Mouse (Mus musculus): ENCODE measurements around the gene Utp15. TPM values are rescaled to one million over a fixed set of nuclear protein-coding genes. Genes with fewer than 3 reads are reported as not detected.

Utp15 gene
- total and polyA plus RNA-seq, 3 experiments = 4.2 to 6.7 (median 5.7) TPM

GRCm38 (mm10) chr13:98244571-98245350 is 18.1 kb downstream of the Utp15 start:
- no peaks in the 10 kb centered on the region for H3K27me3 ChIP-seq (ENCODE audit: control insufficient read depth, insufficient read depth, low read length)
- no peaks in the 10 kb centered on the region for H3K79me2 ChIP-seq (replicated peaks; ENCODE audit: control insufficient read depth, insufficient read depth, low read length)
- no peak overlapping the region for H3K4me3 ChIP-seq
- H3K27ac ChIP-seq = no peak overlapping the region
- WGBS = 55% methylated on average over 5 of the region's 5 CpGs
- intact Hi-C loops (cut with DNase I) = no loop called here
- TF ChIP-seq CTCF (IDR thresholded peaks at IDR 0.05) (no peak), POLR2A (IDR thresholded peaks at IDR 0.05; ENCODE audit: insufficient read depth, low read depth, low read length) (no peak), EP300 (IDR thresholded peaks at IDR 0.05; ENCODE audit: insufficient read depth, low read depth, low read length) (no peak)
- DNase-seq = no peak
- H3K36me3 ChIP-seq (ENCODE audit: control insufficient read depth, insufficient read depth, low read length) = peaks cover 2% of the 10 kb centered on the region; the same call in 1 of the 2 replicates
- no peaks in the 10 kb centered on the region for H3K4me1 ChIP-seq (ENCODE audit: control insufficient read depth, insufficient read depth, low read length)
- no peak overlapping the region for H3K9ac ChIP-seq (ENCODE audit: low read depth, low read length)

- TF ChIP-seq EP300 (IDR thresholded peaks at IDR 0.05; ENCODE audit: insufficient read depth, low read depth, low read length) (no peak), POLR2A (IDR thresholded peaks at IDR 0.05; ENCODE audit: insufficient read depth, low read depth, low read length) (no peak), CTCF (IDR thresholded peaks at IDR 0.05) (no peak)
- 67% methylated on average over 9 of the region's 9 CpGs for WGBS
- Histone ChIP-seq H3K27me3 (ENCODE audit: control insufficient read depth, insufficient read depth, low read length) (no peaks in the 10 kb centered on the region), H3K9ac (ENCODE audit: low read depth, low read length) (no peak overlapping the region), H3K4me1 (ENCODE audit: control insufficient read depth, insufficient read depth, low read length) (no peaks in the 10 kb centered on the region), H3K4me3 (no peak overlapping the region), H3K27ac (no peak overlapping the region), H3K79me2 (replicated peaks; ENCODE audit: control insufficient read depth, insufficient read depth, low read length) (no peaks in the 10 kb centered on the region), H3K36me3 (ENCODE audit: control insufficient read depth, insufficient read depth, low read length) (no peaks in the 10 kb centered on the region)
- no peak for DNase-seq
- intact Hi-C loops (cut with DNase I) = loop anchor here (2.0 kb wide), 2 partner anchors 57 to 211 kb away; no protein-coding TSS in a partner anchor
Measured at GRCm38 (mm10) chr13:98241531-98242282, 21.1 kb downstream of the Utp15 start.

GRCm38 (mm10) chr13:98239978-98240641 is 22.7 kb downstream of the Utp15 start:
- Histone ChIP-seq H3K36me3 (ENCODE audit: control insufficient read depth, insufficient read depth, low read length) (no peaks in the 10 kb centered on the region), H3K27ac (no peak overlapping the region), H3K79me2 (replicated peaks; ENCODE audit: control insufficient read depth, insufficient read depth, low read length) (no peaks in the 10 kb centered on the region), H3K4me1 (ENCODE audit: control insufficient read depth, insufficient read depth, low read length) (no peaks in the 10 kb centered on the region), H3K4me3 (no peak overlapping the region), H3K9ac (ENCODE audit: low read depth, low read length) (no peak overlapping the region), H3K27me3 (ENCODE audit: control insufficient read depth, insufficient read depth, low read length) (no peaks in the 10 kb centered on the region)
- DNase-seq = peak; percentile 40 to 72
- intact Hi-C loops (cut with DNase I) = loop anchor here (2.0 kb wide), 2 partner anchors 59 to 209 kb away; no protein-coding TSS in a partner anchor
- 18% methylated on average over 12 of the region's 12 CpGs for WGBS
- TF ChIP-seq EP300 (IDR thresholded peaks at IDR 0.05; ENCODE audit: insufficient read depth, low read depth, low read length) (peak; percentile 51; the same call in 1 of the 2 replicates), POLR2A (IDR thresholded peaks at IDR 0.05; ENCODE audit: insufficient read depth, low read depth, low read length) (no peak), CTCF (IDR thresholded peaks at IDR 0.05) (peak; percentile 96)

GRCm38 (mm10) chr13:98235451-98235850 is 27.4 kb downstream of the Utp15 start:
- Histone ChIP-seq H3K79me2 (replicated peaks; ENCODE audit: control insufficient read depth, insufficient read depth, low read length) (no peaks in the 10 kb centered on the region), H3K27me3 (ENCODE audit: control insufficient read depth, insufficient read depth, low read length) (no peaks in the 10 kb centered on the region), H3K4me1 (ENCODE audit: control insufficient read depth, insufficient read depth, low read length) (no peaks in the 10 kb centered on the region), H3K4me3 (no peak overlapping the region), H3K27ac (no peak overlapping the region), H3K9ac (ENCODE audit: low read depth, low read length) (no peak overlapping the region), H3K36me3 (ENCODE audit: control insufficient read depth, insufficient read depth, low read length) (no peaks in the 10 kb centered on the region)
- intact Hi-C loops (cut with DNase I) = no loop called here
- no peak for DNase-seq
- TF ChIP-seq CTCF (IDR thresholded peaks at IDR 0.05) (no peak), EP300 (IDR thresholded peaks at IDR 0.05; ENCODE audit: insufficient read depth, low read depth, low read length) (no peak), POLR2A (IDR thresholded peaks at IDR 0.05; ENCODE audit: insufficient read depth, low read depth, low read length) (no peak)
- 55% methylated on average over 6 of the region's 6 CpGs for WGBS

GRCm38 (mm10) chr13:98230511-98230910 is 32.3 kb downstream of the Utp15 start:
- Histone ChIP-seq H3K27me3 (ENCODE audit: control insufficient read depth, insufficient read depth, low read length) (no peaks in the 10 kb centered on the region), H3K9ac (ENCODE audit: low read depth, low read length) (no peak overlapping the region), H3K4me1 (ENCODE audit: control insufficient read depth, insufficient read depth, low read length) (no peaks in the 10 kb centered on the region), H3K79me2 (replicated peaks; ENCODE audit: control insufficient read depth, insufficient read depth, low read length) (no peaks in the 10 kb centered on the region), H3K27ac (no peak overlapping the region), H3K36me3 (ENCODE audit: control insufficient read depth, insufficient read depth, low read length) (no peaks in the 10 kb centered on the region), H3K4me3 (no peak overlapping the region)
- TF ChIP-seq POLR2A (IDR thresholded peaks at IDR 0.05; ENCODE audit: insufficient read depth, low read depth, low read length) = no peak
- TF ChIP-seq EP300 (IDR thresholded peaks at IDR 0.05; ENCODE audit: insufficient read depth, low read depth, low read length) = no peak
- TF ChIP-seq CTCF (IDR thresholded peaks at IDR 0.05) = no peak
- intact Hi-C loops (cut with DNase I) = no loop called here
- 89% methylated on average over 1 of the region's 1 CpGs for WGBS
- no peak for DNase-seq

All from heart, adult 2 months (tissue).